Mouse (Mus musculus): ENCODE measurements around the gene Serpinb9b.

GRCm38 (mm10) chr13:32993894-32994242 lies 33.3 kb upstream of the Serpinb9b start:
- TF ChIP-seq CTCF (IDR thresholded peaks at IDR 0.05; ENCODE audit: insufficient read depth, low read length) (no peak), POLR2A (IDR thresholded peaks at IDR 0.05; ENCODE audit: borderline replicate concordance, extremely low read depth, low read depth, low read length) (no peak)

Measured in lung, adult 2 months (tissue).